Mouse (Mus musculus) layer of hippocampus, adult 8-10 months (tissue): Measurements from ENCODE around the gene Chmp2a. TPM values are rescaled to one million over a fixed set of nuclear protein-coding genes. Genes with fewer than 3 reads are reported as not detected.

ENCODE experiments used
- DNase-seq, 2 experiments: peaks; one replicate each; pipeline ENCODE4 v3.0.0; 2022; ENCODE audit warnings: low spot score in 2 of 2
- total RNA-seq, 4 experiments: library from RNA; stranded (reverse); gene quantifications; 2 replicates each; pipeline ENCODE4 v1.2.4; 2022

Gene Chmp2a
- total RNA-seq, 4 experiments from 2014 or later, result 145 to 152 (median 147) TPM

- DNase-seq, result no peak
Measured at GRCm38 (mm10) chr7:13035211-13035855, 726 bp upstream of the Chmp2a start.

GRCm38 (mm10) chr7:13033451-13034147 is 1.0 kb downstream of the Chmp2a start:
- DNase-seq, result no peak

- DNase-seq, result no peak
Measured at GRCm38 (mm10) chr7:13032541-13032940, 2.1 kb downstream of the Chmp2a start.

- DNase-seq, result no peak
Measured at GRCm38 (mm10) chr7:13031983-13032382, 2.6 kb downstream of the Chmp2a start.

GRCm38 (mm10) chr7:13031069-13031468 is 3.5 kb downstream of the Chmp2a start:
- DNase-seq, result no peak

GRCm38 (mm10) chr7:13028986-13029385 is 5.6 kb downstream of the Chmp2a start:
- DNase-seq, result no peak

- DNase-seq, result no peak
Measured at GRCm38 (mm10) chr7:13025511-13026112, 9.0 kb downstream of the Chmp2a start.

- peak; percentile 78 to 79 for DNase-seq
Measured at GRCm38 (mm10) chr7:13024805-13025204, 9.8 kb downstream of the Chmp2a start.

GRCm38 (mm10) chr7:13023928-13024731 is 10.5 kb downstream of the Chmp2a start:
- peak; percentile 92 to 96 for DNase-seq

GRCm38 (mm10) chr7:13022773-13023535 is 11.7 kb downstream of the Chmp2a start:
- DNase-seq, result peak in 1 of 2 experiments; percentile 26

GRCm38 (mm10) chr7:13015217-13015616 is 19.4 kb downstream of the Chmp2a start:
- DNase-seq, result no peak

GRCm38 (mm10) chr7:13014275-13014839 is 20.2 kb downstream of the Chmp2a start:
- DNase-seq, result no peak

GRCm38 (mm10) chr7:13013671-13014070 is 20.9 kb downstream of the Chmp2a start:
- no peak for DNase-seq

- DNase-seq, result no peak
Measured at GRCm38 (mm10) chr7:13010005-13010908, 24.4 kb downstream of the Chmp2a start, which contains the start of gene Zbtb45. TSS of gene Zbtb45 (minus strand) at chr7:13010034.

GRCm38 (mm10) chr7:13009143-13010004 is 25.2 kb downstream of the Chmp2a start:
- peak; percentile 93 to 94 for DNase-seq

GRCm38 (mm10) chr7:13007341-13008092 is 27.1 kb downstream of the Chmp2a start:
- no peak for DNase-seq

GRCm38 (mm10) chr7:13006531-13006930 is 28.1 kb downstream of the Chmp2a start:
- DNase-seq, result no peak

- no peak for DNase-seq
Measured at GRCm38 (mm10) chr7:13006011-13006410, 28.6 kb downstream of the Chmp2a start.
